Mouse (Mus musculus) limb, embryonic 14.5 days (tissue): ENCODE results near the gene Stx1b. TPM values are rescaled to one million over a fixed set of nuclear protein-coding genes. Genes with fewer than 3 reads are reported as not detected.

Experiments used
- ATAC-seq: fragments of 200-750 bp; cut with Nextera tagmentation; 2 replicates; pipeline ENCODE4 v1.8.0; 2017; ENCODE audit warnings: low read depth, moderate number of reproducible peaks, moderate TSS enrichment; ENCODE audit not compliant: low FRiP score
- DNase-seq: peaks from one replicate; pipeline ENCODE4 v3.0.0-alpha.2; 2015; ENCODE audit warnings: low spot score
- H3K27ac ChIP-seq: fragments of 300-500 bp; sonication (generic); replicated peaks from 2 replicates; pipeline ENCODE4 v1.5.1; 2014; ENCODE audit warnings: low read depth, mild to moderate bottlenecking, low read length, moderate library complexity, mixed read lengths
- H3K27me3 ChIP-seq: fragments of 300-500 bp; sonication (generic); 2 replicates; pipeline ENCODE4 v1.6.1; 2014; ENCODE audit warnings: low read length, mixed read lengths; ENCODE audit not compliant: control insufficient read depth, insufficient read depth
- H3K36me3 ChIP-seq: fragments of 300-500 bp; sonication (generic); 2 replicates; pipeline ENCODE4 v1.6.1; 2014; ENCODE audit warnings: mild to moderate bottlenecking, low read length, moderate library complexity, mixed read lengths; ENCODE audit not compliant: control insufficient read depth, insufficient read depth
- H3K4me1 ChIP-seq: fragments of 300-500 bp; sonication (generic); 2 replicates; pipeline ENCODE4 v1.6.1; 2014; ENCODE audit warnings: antibody characterized with exemption, low read length, mixed read lengths; ENCODE audit not compliant: control insufficient read depth, insufficient read depth
- H3K4me2 ChIP-seq: fragments of 300-500 bp; sonication (generic); replicated peaks from 2 replicates; pipeline ENCODE4 v1.6.1; 2014; ENCODE audit warnings: low read depth, mild to moderate bottlenecking, low read length, moderate library complexity; ENCODE audit not compliant: severe bottlenecking
- H3K4me3 ChIP-seq: fragments of 300-500 bp; sonication (generic); replicated peaks from 2 replicates; pipeline ENCODE4 v1.5.1; 2014; ENCODE audit warnings: low read length
- H3K9ac ChIP-seq: fragments of 300-500 bp; sonication (generic); 2 replicates; pipeline ENCODE4 v1.6.1; 2014; ENCODE audit warnings: mild to moderate bottlenecking, low read depth, low read length, moderate library complexity; ENCODE audit not compliant: severe bottlenecking
- H3K9me3 ChIP-seq: fragments of 300-500 bp; sonication (generic); 2 replicates; pipeline ENCODE4 v1.6.1; 2016; ENCODE audit warnings: low read length; ENCODE audit not compliant: control insufficient read depth
- POLR2A ChIP-seq: fragments of 200-500 bp; IDR thresholded peaks from 2 replicates; pipeline ENCODE4 v1.8.0; 2012; ENCODE audit warnings: inconsistent platforms, mild to moderate bottlenecking, moderate library complexity, borderline replicate concordance; ENCODE audit not compliant: insufficient read depth, insufficient read length; ENCODE audit errors: extremely low read depth
- WGBS: fragments of 180-500 bp; shearing (Covaris S2); extraction: QIAGEN DNeasy Blood & Tissue Kit; methylation state at CpG from one replicate; pipeline ENCODE4 v1.1.7; 2014; 5-methylcytosine and 5-hydroxymethylcytosine counted together
- polyA plus RNA-seq, 2 experiments: library from polyadenylated mRNA; depleted of rRNA in 1 of 2; stranded (reverse) in 1 of 2; unstranded in 1 of 2; fragments of >200 nt; fragmentation: Nextera tagmentation in 1 of 2; extraction: Ambion mirVana in 1 of 2; gene quantifications; 2 replicates each; pipeline versions ENCODE4 v1.2.1 to v1.2.3; 2012 to 2014

Gene Stx1b
- polyA plus RNA-seq, 2 experiments = 4.0 to 43.9 TPM

GRCm38 (mm10) chr7:127823236-127824171 lies 845 bp downstream of the Stx1b start:
- no peak for DNase-seq
- 46% methylated on average over 7 of the region's 11 CpGs for WGBS
- Histone ChIP-seq H3K36me3 (0 out of 2 replicates have a peak, but pooled peaks cover 4% of the 10 kb centered on the region), H3K9me3 (no peaks in the 10 kb centered on the region), H3K27ac (peak overlapping the region; percentile 48; the same call in 1 of the 2 replicates), H3K4me2 (peak overlapping the region; percentile 56), H3K4me1 (peaks cover 19% of the 10 kb centered on the region), H3K27me3 (no peaks in the 10 kb centered on the region), H3K4me3 (peak overlapping the region; percentile 62), H3K9ac (peak overlapping the region; percentile 70)
- TF ChIP-seq POLR2A = no peak
- 0 out of 2 replicates have a peak, but pooled peaks have one; percentile 3 for ATAC-seq

DNA sequence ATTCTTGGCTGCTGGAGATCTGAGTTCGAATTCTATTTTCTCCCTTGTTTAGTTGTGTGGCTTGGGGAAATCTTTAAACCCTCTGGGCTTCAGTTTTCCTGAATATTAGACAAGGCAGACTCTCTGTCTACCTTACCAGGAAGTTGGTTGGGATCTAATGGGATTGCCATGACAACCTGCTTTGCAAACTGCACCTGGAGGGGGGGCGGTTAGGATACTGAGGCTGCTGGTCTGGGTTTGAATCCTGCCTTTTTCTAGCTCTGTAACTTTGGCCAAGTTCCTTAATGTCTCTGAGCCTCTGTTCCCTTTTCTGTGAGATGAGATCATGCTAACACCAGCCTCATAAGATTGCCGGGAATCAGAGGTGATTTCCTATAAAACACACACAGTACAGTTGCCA lies 1.9 kb downstream of the Stx1b start:
- Histone ChIP-seq H3K4me2 (no peak overlapping the region), H3K4me1 (peaks cover 19% of the 10 kb centered on the region), H3K27me3 (no peaks in the 10 kb centered on the region), H3K36me3 (0 out of 2 replicates have a peak, but pooled peaks cover 9% of the 10 kb centered on the region), H3K4me3 (no peak overlapping the region), H3K27ac (no peak overlapping the region), H3K9ac (no peak overlapping the region), H3K9me3 (no peaks in the 10 kb centered on the region)
- no peak for TF ChIP-seq POLR2A
- DNase-seq (no peak), ATAC-seq (no peak)
- 72% methylated on average over 3 of the region's 3 CpGs for WGBS

- Histone ChIP-seq H3K9me3 (no peaks in the 10 kb centered on the region), H3K27ac (no peak overlapping the region), H3K4me3 (no peak overlapping the region), H3K27me3 (no peaks in the 10 kb centered on the region), H3K4me1 (peaks cover 19% of the 10 kb centered on the region), H3K4me2 (no peak overlapping the region), H3K36me3 (0 out of 2 replicates have a peak, but pooled peaks cover 9% of the 10 kb centered on the region), H3K9ac (no peak overlapping the region)
- no peak for ATAC-seq
- no peak for TF ChIP-seq POLR2A
- DNase-seq = no peak
- WGBS = 74% methylated on average over 11 of the region's 13 CpGs
Measured at GRCm38 (mm10) chr7:127820836-127821509, 3.4 kb downstream of the Stx1b start.

GRCm38 (mm10) chr7:127817776-127818175 lies 6.6 kb downstream of the Stx1b start:
- Histone ChIP-seq H3K4me1 (peaks cover 6% of the 10 kb centered on the region; the same call in 1 of the 2 replicates), H3K9me3 (no peaks in the 10 kb centered on the region), H3K4me3 (no peak overlapping the region), H3K9ac (no peak overlapping the region), H3K27me3 (no peaks in the 10 kb centered on the region), H3K4me2 (no peak overlapping the region), H3K36me3 (peaks cover 28% of the 10 kb centered on the region), H3K27ac (no peak overlapping the region)
- ATAC-seq (no peak), DNase-seq (no peak)
- no peak for TF ChIP-seq POLR2A
- WGBS = 95% methylated on average over 5 of the region's 5 CpGs

DNA sequence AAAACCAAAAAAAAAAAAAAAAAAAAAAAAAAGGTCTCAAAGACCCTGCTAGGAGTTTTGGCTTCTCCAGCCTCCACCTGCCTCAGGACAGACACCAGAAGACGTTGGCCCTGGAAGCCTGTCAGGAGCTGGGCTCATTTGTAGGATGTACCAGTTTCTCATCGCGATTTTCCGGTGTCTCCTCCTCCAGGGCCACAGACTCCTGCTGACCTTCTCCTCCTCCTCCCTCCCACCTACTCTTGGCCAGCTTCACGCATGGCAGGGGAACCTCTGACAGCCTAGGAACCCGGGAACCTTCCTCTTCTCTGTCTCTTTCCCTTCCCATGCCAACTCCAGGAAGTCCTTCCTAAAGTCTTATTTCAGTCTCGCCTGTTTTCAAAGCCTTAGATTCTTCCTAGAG lies 7.3 kb downstream of the Stx1b start:
- Histone ChIP-seq H3K4me1 (no peaks in the 10 kb centered on the region; the same call in 1 of the 2 replicates), H3K4me2 (no peak overlapping the region), H3K9ac (no peak overlapping the region), H3K4me3 (no peak overlapping the region), H3K9me3 (no peaks in the 10 kb centered on the region), H3K27ac (no peak overlapping the region), H3K27me3 (no peaks in the 10 kb centered on the region), H3K36me3 (peaks cover 28% of the 10 kb centered on the region)
- ATAC-seq (no peak), DNase-seq (no peak)
- TF ChIP-seq POLR2A = no peak
- 73% methylated on average over 7 of the region's 7 CpGs for WGBS
